Mouse (Mus musculus) lung, adult 2 months (tissue): ENCODE data around the gene Mrpl53. TPM values are rescaled to one million over a fixed set of nuclear protein-coding genes. Genes with fewer than 3 reads are reported as not detected.

Source experiments
- DNase-seq: peaks from one replicate; pipeline ENCODE4 v3.0.0; 2022
- H3K4me1 ChIP-seq: fragments of 200-500 bp; 2 replicates; pipeline ENCODE4 v1.6.1; 2011; ENCODE audit warnings: low read length; ENCODE audit not compliant: control insufficient read depth, insufficient read depth
- H3K4me3 ChIP-seq: fragments of 200-500 bp; replicated peaks from 2 replicates; pipeline ENCODE3; 2011; ENCODE audit warnings: low read depth, mild to moderate bottlenecking, control low read depth, low read length; ENCODE audit errors: extremely low read depth
- CTCF ChIP-seq: fragments of 200-500 bp; IDR thresholded peaks from 2 replicates; pipeline ENCODE4 v1.5.1; 2011; ENCODE audit warnings: mild to moderate bottlenecking, low read length, control low read depth; ENCODE audit not compliant: insufficient read depth
- POLR2A ChIP-seq: fragments of 200-500 bp; IDR thresholded peaks from 2 replicates; pipeline ENCODE4 v1.6.1; 2011; ENCODE audit warnings: low read depth, mild to moderate bottlenecking, control low read depth, low read length, borderline replicate concordance; ENCODE audit errors: extremely low read depth
- WGBS: fragments of 180-500 bp; shearing (Covaris S2); methylation state at CpG from one replicate; pipeline ENCODE4 v1.1.7; 2018; 5-methylcytosine and 5-hydroxymethylcytosine counted together
- polyA plus RNA-seq: library from polyadenylated mRNA; depleted of rRNA; stranded (reverse); fragments of >200 nt; gene quantifications from 2 replicates; pipeline ENCODE4 v1.2.3, GENCODE M21; 2012

Gene Mrpl53
- polyA plus RNA-seq, 1 experiment, result 60.3 TPM

DNA sequence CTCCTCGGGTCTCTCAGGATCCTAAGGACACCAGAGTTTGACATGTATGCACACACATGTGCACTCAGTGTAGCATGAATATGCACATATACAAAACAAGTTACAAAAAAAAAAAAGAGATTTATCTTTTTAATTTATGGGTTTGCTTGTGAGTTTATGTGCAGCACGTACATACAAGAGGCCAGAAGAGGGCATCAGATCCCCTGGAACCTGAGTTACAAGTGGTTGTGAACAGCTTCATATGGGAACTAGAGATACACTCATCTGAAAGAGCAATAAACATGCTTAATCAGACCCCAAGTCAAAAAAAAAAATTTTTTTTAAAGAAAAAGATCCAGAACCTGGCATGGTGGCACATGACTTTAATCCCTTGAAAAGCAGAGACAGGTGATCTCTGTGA is 33.9 kb upstream of the Mrpl53 start:
- WGBS, result 13% methylated on average over 2 of the region's 2 CpGs
- no peak for DNase-seq
- Histone ChIP-seq H3K4me1 (peaks cover 10% of the 10 kb centered on the region), H3K4me3 (no peak overlapping the region)
- TF ChIP-seq POLR2A, result no peak
- 0 out of 2 replicates have a peak, but pooled peaks have one; percentile 1 for TF ChIP-seq CTCF

DNA sequence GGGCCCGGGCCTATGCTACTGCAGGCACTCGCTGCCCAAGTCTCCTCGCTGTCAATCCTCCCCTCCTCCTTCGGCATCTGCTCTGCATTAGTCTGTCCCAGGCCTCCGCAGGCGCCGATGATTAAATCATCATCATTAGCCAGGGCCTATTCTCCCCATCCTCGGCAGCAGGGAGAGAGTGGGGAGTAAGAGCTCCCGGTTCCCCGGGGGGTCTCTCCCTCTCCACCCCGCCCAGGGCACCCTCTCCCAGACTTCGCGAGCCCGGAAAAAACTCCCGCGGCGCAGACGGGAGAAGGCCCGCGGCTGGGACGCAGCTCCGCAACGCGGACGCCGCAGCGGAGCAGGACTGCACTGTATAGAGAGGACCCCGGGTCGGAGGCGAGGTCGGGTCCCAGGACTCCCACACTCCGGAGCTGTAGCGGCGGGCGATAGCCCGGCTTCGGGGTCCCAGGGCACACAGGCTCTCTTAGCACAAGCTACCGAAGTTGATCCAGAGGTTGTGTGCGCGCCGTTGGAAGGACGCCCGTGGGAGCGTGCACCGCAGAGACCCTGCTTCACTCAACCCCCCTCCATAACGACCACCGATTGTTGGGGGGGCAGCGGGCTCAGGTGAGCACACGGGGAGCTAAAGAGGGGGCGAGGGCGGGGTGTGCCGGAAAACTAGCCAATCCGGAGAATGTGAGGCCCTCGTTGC is 31.1 kb upstream of the Mrpl53 start, which contains the start of gene Pcgf1:
Pcgf1 (plus strand) TSS at position 240 of the 694 bp plus-strand sequence.
- TF ChIP-seq CTCF, result no peak
- TF ChIP-seq POLR2A, result no peak
- peaks cover 6% of the 10 kb centered on the region for H3K4me1 ChIP-seq
- H3K4me3 ChIP-seq, result peak within 1 kb of the TSS; percentile 87
- peak; percentile 69 for DNase-seq
- under 1% methylated on average over 54 of the region's 54 CpGs for WGBS

DNA sequence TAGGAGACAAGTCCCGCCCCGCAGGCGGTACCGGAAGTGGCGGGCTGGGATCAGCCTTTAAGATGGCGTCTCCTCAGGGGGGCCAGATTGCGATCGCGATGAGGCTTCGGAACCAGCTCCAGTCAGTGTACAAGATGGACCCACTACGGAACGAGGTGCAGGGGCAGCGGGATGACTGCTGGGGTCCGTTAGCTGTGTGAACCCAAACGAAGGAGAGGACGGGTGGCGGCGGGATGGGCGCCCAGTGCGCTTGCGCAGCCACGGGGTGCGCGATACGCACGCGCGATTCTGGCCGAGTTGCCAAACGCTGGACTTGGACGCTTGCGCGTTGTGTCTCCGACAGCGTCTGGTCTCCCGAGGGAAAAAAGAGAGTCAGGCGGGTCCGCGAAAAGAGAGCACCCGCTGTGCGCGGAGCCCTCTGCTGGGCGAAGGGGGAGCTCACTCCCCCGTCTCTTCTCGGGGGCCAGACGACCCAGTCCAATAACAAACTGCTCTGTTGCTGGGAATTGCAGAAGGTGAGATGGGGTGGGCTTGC is 30.4 kb upstream of the Mrpl53 start:
- peaks cover 6% of the 10 kb centered on the region for H3K4me1 ChIP-seq
- peak overlapping the region; percentile 87 for H3K4me3 ChIP-seq
- WGBS, result under 1% methylated on average over 46 of the region's 46 CpGs
- peak; percentile 67; the same call in 1 of the 2 replicates for TF ChIP-seq POLR2A
- 0 out of 2 replicates have a peak, but pooled peaks have one; percentile 28 for TF ChIP-seq CTCF
- DNase-seq, result peak; percentile 100

DNA sequence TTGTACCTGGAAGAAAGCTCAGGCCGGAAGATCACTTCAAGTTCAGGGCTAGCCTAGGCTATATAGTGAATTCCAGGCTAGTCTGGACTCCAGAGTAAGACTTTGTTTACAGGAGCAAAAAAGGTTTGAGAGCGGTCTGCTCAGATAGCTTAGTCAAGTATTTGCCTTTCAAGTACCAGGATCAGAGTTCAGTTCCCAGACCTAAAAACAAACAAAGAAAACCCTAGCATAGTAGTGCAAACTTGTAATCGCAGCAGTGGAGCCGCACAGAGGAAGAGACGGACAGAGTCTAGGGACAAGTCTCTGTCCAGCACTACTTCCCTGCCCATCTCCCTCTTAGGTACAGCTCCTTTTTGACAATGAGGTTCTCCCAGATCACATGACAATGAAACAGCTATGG is 28.6 kb upstream of the Mrpl53 start:
- TF ChIP-seq CTCF (no peak), POLR2A (no peak)
- DNase-seq, result no peak
- Histone ChIP-seq H3K4me1 (peaks cover 6% of the 10 kb centered on the region), H3K4me3 (no peak overlapping the region)
- 92% methylated on average over 5 of the region's 5 CpGs for WGBS

DNA sequence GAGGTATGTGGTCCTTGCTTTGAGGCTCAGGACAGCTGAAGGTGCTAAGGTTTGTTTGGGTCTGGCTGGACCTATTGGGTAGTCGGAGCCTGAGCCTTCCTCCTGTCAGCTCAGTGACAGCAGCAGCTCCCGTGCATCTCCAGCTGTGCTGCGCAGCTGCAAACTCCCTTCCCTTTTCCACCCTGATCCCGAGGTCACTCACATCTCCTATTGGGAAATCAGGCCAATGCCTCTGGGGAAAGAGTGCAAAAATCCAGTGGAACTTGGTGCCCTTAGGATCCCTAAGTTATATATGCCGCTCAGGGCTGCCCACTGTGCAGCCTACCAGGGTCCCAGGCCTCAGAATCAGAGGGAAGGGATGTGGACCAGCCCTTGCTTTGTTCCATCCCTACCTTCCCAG is 25.3 kb upstream of the Mrpl53 start:
- H3K4me3 ChIP-seq, result no peak overlapping the region
- H3K4me1 ChIP-seq, result peaks cover 6% of the 10 kb centered on the region
- DNase-seq, result no peak
- no peak for TF ChIP-seq POLR2A
- TF ChIP-seq CTCF, result no peak
- WGBS, result 38% methylated on average over 5 of the region's 5 CpGs

DNA sequence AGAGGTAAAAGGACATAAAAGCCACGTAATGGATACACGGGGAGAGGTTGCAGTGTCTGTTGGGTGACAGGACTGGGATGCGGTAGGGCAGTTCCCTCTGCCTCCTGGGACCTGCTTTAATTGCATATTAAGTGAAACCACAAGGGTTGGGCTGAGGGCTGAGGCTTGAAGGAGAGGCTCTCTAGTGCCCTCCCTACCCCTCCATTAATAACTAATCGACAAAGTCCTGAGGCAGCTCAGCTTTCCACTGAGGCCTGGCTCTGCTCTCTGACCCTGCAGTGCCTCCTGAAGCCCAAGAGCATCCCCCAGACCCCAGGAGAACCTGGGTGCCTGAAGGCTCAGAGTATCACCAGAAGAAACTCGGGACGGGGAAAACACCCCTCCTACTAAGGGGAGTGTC is 24.4 kb upstream of the Mrpl53 start:
- no peak for DNase-seq
- 22% methylated on average over 6 of the region's 6 CpGs for WGBS
- no peak for TF ChIP-seq POLR2A
- TF ChIP-seq CTCF, result no peak

DNA sequence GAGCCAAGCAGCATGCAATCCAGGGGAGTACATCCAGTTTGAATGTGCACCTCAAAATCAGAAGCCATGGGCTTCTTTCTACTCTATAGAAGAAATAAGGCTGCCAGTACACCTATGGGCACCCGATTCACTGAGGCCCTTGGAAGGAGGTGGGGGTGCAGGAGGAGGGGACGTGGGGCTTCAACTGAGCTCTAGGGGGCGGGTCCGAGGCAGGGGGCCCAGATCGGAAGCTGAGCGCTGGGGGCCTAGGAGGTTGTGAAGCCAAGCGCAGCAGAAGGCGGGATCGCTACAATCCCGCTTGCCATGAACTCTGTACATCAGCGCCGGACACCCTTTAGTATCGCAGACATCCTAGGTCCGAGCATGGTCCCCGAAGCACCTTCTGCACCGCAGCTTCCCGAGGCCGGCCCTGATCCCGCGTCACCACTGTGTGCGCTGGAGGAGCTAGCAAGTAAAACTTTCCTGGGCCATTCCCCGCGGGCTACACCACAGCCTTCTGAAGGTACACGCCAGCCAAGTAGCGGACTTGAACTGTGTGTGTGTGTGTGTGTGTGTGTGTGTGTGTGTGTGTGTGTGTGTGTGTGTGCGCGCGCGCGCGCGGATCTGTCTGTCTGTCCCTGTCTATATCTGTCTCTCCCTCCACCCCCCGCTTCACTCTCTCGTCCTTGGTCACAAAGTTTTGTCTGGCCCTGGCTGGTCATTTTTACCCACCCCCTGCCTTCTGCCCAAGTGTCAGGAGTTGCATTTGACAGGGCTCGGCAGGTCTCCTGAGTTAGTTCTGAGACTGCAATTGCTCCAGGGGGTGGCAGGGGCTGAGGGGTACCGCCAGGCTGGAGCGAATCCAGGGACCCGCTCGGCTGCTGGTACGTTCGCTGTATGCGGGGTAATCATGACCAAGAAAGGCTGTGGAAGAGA is 22.5 kb upstream of the Mrpl53 start, which contains the start of gene Lbx2:
Lbx2 (plus strand) TSS at position 247 of the 915 bp plus-strand sequence.
- 14% methylated on average over 42 of the region's 42 CpGs for WGBS
- DNase-seq, result no peak
- H3K4me1 ChIP-seq, result peaks cover 2% of the 10 kb centered on the region; the same call in 1 of the 2 replicates
- peak within 1 kb of the TSS; percentile 59 for H3K4me3 ChIP-seq
- TF ChIP-seq CTCF (no peak), POLR2A (no peak)

More for the DNA sequence above, 24.4 kb upstream of the Mrpl53 start:
- Histone ChIP-seq H3K4me3 (no peak overlapping the region), H3K4me1 (peaks cover 2% of the 10 kb centered on the region; the same call in 1 of the 2 replicates)

DNA sequence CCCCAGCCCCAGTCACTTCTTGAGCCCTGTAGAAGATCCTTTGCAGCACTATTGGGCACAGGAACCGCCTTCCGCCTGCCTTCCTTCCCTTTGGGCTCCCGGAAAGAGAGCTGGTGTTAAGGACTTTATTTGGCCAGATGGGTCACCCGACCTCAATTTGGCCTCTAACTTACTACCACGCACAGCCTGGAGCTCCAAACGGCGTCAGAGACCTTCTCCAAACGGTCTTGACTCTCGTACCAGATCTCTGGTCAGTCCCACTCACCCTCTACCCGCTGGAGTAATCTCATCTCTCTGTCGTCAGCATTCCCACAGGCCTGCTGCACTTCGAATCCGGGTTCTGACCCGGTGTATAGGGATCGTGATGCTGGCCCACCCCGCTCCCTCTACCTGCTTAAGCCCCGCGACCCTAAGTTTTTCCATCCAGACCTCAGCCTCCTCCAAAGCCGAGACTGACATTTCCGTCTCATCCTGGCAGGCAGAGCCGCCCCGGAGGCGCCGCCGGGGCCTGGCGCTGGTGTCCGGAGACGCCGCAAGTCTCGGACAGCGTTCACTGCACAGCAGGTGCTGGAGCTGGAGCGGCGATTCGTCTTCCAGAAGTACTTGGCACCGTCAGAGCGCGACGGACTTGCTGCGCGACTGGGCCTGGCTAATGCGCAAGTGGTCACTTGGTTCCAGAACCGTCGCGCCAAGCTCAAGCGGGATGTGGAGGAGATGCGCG is 21.5 kb upstream of the Mrpl53 start:
- TF ChIP-seq CTCF (no peak), POLR2A (no peak; the same call in 1 of the 2 replicates)
- 4% methylated on average over 47 of the region's 47 CpGs for WGBS
- peak; percentile 28 for DNase-seq
- Histone ChIP-seq H3K4me3 (peak overlapping the region; percentile 59), H3K4me1 (peaks cover 2% of the 10 kb centered on the region; the same call in 1 of the 2 replicates)

DNA sequence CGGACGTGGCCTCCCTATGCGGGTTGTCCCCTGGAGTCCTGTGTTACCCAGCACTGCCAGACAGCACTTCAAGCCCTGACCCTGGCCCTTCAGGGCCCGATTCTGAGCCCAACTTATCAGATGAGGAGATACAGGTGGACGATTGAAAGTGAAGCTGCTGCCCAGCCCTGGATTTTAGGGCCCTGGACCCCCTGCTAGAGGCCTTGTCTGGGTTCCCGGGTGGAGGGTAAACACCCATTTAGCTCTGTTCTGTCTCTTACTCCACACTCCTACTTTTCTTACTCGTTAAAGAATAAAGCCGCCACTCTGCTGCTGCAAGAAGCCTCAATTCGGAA is 20.9 kb upstream of the Mrpl53 start:
- H3K4me3 ChIP-seq, result peak overlapping the region; percentile 59
- no peak for DNase-seq
- H3K4me1 ChIP-seq, result peaks cover 6% of the 10 kb centered on the region; the same call in 1 of the 2 replicates
- TF ChIP-seq CTCF, result no peak
- no peak for TF ChIP-seq POLR2A
- WGBS, result 21% methylated on average over 9 of the region's 9 CpGs
